Mouse (Mus musculus) adrenal gland, postnatal 25 days (tissue): ENCODE data around the gene Snx33. TPM values are rescaled to one million over a fixed set of nuclear protein-coding genes. Genes with fewer than 3 reads are reported as not detected.
A peak's percentile ranks its signal among the peaks of the same experiment; 100 is the strongest.
"Not testable (repeated sequence)": the region's sequence is repeated elsewhere in the genome, so short reads cannot be mapped to it uniquely, and the experiment has no call there.

Source experiments
- DNase-seq: peaks from one replicate; pipeline ENCODE4 v3.0.0; 2021; ENCODE audit warnings: mixed read lengths
- long read RNA-seq: library from polyadenylated mRNA; stranded (forward); transcript quantifications from one replicate; pipeline ENCODE4 v2.0.0, GENCODE M21; 2021
- total RNA-seq: library from RNA; stranded (reverse); gene quantifications from 2 replicates; pipeline ENCODE4 v1.2.3, GENCODE M21; 2021

The Snx33 gene
- total RNA-seq, result 28.6 and 35.1 TPM in 2 replicates
- long read RNA-seq, full-length matches to known transcripts, result 9 of 12 reads
- long read RNA-seq, partial matches to known transcripts, result 1 of 12 reads
- long read RNA-seq, other reads (novel, unspliced or antisense), result 2 of 12 reads

DNA sequence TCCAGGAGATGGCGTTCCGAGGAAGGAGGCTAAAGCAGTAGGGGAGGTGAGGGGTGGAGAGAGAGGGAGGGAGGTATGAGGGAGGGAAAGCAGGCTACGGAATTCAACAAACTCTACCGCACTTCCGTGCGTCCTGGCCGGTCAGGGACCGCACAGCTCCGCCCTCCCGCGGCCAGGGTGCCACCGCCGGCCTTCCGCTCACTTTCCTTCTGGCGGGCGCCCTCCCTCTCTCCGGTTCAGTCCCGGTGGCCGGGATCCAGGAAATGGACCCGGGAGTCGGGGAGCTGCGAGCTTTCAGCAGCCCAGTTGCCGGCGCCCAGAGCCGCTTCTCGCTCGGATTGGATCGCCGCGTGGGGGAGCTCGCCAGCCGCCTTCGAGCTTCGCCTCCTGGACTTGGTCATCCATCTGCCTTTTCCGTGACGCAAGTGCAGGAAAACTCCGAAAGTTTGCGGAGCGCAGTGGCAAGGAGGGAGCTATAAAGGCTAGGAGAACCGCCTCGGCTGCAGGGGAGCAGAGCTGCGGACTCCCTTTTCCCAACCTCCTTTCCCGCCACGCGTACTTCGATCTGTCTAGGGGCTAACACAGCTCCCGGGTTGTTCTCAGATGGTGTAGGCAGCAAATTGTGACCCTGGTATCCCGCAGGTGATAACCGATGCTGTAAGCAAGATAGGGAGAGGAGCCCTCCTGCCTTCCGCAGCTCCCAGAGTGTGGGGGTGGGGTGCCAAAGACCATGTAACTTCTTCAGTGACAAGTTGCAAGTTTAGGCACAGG, at the start of gene Snx33:
Snx33 (minus strand) TSS at position 331 of the 771 bp plus-strand sequence.
- DNase-seq, result peak; percentile 96

DNA sequence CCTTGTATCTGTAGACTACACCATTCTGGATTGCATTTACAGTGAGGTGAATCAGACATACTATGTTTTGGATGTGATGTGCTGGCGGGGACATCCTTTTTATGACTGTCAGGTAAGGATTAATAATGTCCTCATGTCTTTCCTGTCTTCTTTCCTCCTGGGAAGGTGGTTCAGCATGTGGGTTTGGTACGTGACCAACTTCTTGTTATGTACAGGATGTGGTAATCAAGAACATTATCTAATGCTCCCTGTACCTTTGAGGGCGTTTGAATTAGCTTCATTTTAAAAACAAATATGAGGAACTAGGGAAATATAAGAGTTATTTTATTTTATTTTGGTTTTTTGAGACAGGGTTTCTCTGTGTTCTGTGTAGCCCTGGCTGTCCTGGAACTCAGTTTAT, 47.0 kb upstream of the Snx33 start:
- no peak for DNase-seq

DNA sequence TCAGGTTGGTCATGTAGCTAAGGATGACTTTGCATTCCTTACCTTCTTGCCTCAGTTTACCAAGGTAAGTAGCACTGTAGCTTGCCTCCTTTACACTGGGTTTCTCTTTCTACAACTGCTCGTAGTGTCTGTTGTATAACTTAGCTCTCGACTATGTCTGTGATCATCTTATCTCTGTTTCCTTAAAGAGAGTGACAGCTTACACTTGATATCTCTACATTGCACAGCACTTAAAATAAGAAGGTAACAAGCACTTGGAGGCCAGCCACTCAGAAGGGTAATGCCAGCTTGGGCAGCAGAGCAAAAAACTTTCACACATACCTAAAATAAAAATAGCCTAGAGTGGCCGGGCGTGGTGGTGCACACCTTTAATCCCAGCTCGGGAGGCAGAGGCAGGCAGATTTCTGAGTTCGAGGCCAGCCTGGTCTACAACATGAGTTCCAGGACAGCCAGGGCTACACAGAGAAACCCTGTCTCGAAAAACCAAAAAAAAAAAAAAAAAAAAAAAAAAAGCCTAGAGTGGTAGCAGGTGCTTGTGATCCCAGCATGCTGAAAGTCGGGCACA, 45.9 kb upstream of the Snx33 start:
- DNase-seq, result no peak

DNA sequence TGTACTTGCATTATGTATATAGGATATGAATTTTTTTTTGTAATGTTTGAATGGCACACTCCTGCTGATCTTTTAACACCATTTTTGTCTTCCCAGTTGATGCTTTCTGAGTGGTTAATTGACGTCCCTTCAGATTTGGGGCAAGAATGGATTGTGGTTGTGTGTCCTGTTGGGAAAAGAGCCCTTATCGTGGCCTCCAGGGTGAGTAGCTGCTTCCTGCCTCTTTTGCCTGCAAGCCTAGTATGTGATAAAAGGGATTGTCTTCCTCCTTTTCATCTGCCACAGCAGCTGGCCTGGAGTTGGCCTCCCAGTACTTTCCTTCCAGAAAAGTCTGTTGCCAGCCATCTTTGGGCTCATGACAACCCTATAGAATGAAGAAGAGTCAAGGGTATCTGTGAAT, 42.0 kb upstream of the Snx33 start:
- DNase-seq, result no peak

DNA sequence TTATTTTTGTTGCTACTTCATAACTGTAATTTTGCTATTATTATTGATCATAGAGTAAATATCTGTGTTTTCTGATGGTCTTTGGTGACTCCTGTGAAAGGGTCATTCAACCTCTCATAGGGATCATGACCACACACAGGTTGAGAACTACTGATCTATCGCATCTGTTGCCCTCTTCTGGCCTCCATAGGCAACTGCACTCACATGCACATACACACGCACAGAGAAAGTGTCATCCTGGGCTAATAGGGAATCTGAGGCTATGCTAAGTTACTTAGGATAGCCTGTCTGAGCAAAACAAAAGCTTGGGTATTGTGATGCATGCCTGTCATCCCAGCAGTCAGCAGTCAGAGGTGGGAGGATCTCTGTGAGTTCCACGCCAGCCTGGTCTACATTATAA, 33.4 kb upstream of the Snx33 start:
- DNase-seq, result no peak

DNA sequence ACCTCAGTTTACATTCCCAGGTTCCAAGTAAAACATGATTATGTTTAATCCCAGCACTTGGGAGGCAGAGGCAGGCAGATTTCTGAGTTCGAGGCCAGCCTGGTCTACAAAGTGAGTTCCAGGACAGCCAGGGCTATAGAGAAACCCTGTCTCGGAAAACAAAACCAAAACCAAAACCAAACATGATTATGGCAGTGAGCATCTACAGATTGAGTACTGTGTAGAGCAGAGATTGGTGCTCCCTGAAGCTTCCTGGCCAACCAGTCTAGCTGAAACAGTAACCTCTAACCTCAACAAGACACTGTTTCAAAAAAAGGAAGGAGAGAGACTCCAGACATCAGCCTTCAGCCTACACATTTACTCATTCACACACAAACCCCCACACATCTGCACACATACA, 30.5 kb upstream of the Snx33 start:
- no peak for DNase-seq

DNA sequence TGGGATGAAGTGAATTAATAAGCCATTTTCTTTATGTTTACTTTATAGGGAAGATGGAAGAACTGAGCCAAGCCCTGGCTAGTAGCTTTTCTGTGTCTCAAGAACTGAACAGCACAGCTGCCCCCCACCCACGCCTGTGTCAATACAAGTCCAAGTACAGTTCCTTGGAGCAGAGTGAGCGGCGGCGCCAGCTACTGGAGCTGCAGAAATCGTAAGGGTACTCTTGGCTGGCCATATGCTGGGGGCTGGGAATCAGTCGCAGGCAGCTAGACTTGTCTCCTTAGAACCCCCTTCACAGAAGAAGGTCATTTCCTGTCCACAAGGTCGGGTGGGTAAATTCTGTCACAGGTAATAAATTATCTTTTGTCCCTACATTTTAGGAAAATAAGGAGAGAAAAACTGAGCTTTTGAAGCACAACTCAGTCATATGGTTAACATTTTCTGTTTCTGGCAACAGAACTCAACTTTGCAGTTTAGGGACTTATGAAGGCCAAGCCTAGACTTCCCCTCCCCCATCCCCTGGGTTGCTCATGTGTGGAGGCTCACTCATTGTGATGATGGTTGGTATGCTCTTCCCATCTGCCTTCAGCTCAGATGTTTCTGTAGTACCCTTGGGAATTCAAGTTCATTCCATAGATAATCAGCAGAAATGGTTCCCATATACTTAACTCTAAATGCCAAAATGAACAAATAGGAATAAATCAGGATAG, 28.9 kb upstream of the Snx33 start:
- DNase-seq, result peak; percentile 11

DNA sequence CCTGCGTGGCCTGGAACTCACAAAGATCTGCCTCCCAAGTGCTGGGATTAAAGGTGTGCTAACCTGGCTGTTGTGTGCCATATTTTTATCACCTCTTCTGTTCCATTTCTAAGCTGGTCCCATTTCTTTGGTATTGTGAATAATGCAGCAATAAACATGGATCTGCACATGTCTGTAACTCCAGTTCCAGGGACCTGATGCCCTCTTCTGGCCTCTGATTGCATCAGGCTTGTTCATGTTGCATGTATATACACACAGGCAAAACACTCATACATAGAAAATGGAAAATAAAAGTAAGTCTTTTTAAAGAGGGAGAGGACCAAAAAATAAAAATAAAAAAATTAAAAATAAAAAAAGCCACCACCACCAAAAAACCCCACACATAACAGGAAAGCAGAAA, 25.4 kb upstream of the Snx33 start:
- DNase-seq, result no peak

DNA sequence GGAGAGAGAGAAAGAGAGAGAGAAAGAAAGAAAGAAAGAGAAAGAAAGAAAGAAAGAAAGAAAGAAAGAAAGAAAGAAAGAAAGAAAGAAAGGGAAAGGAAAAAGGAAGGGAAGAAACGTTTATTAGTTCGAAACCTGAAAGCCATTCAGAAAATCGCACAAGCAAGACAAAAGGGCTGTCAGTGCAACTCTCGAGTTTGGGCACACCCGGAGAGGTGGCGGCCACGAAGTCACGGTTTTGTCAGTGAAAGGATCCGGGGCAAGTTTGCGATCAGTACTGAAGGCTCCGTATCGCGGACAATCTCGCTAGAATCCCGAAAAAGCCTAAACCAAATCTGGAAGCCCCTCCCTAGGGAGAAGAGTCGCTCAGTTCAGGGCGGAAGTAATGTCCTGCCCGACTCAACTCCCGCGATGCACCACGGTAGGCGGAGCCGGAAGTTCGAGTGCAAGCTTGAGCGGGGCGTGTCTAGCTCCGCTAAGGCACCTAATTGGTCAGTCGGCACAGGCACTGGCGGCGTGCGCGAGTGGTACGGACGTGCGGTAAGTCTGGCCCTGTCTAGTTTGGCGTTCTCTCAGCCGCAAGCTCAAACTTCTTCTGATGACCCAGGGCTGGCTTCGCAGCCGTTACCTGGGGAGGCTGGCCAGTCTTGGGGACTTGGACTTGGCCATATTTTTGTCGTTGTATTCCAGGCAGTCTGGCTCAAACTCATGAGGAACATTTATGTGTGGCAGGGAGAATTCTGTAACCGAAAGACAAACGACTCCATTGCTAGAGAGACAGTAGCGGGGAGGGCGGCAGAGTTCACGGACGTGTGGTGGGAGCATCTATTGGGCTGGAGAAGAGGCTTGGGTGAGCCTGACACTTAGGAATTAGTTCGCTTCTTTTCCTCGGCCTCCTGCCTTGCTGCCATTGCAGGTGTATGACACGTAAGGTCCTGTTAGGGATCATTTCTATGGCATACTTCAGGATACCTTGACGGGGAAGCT, 22.5 kb upstream of the Snx33 start, which contains the start of gene Snupn:
Snupn (plus strand) TSS at position 465 of the 987 bp plus-strand sequence.
- peak; percentile 96 for DNase-seq

DNA sequence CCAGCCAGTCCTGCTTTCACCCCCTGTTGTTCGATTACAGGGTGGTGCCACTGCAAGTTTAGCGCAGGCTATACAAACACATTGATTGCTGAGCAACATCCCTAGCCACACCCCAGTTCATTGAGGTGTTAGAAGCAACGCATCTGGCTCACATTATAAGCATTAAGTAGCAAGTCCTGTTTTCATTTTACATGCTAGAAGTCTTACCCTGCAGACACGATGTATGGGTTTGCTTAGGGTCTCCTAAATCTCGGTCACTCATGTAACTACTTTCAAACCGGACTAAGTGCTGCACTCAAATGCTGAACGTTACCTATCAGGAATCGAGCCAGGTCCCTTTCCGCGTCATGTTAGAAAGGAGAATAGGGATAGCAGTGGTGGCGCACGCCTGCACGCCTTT, 21.6 kb upstream of the Snx33 start:
- no peak for DNase-seq

DNA sequence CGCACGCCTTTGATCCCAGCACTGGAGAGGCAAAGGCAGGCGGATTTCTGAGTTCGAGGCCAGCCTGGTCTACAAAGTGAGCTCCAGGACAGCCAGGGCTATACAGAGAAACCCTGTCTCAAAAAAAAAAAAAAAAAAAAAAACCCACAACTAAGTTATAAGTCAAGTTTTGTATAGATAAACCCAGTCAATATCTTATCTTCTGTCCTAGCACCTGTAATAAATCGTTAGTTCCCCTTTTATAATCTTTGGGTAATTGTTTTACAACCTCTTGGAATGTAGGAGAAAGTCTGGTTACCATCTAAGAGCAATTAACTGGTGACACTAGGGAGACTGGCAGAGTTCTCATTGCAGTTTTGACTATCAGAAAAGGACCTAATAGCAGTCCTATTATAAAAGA, 20.5 kb upstream of the Snx33 start:
- DNase-seq, result not testable (repeated sequence)

DNA sequence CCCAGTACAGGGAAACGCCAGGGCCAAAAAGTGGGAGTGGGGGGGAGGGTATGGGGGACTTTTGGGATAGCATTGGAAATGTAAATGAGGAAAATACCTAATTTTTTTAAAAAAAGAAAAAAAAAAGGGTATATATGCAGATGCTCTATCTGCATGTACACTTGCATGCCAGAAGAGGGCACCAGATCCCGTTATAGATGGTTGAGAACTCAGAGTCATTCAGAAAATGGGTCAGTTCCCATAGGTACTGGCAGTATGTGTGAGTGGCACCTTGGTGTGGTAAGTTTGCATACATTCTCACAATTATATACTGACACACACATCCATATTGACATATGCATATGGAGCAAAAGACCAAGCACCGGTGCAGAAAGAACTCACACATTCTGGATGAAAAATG, 19.3 kb upstream of the Snx33 start:
- peak; percentile 31 for DNase-seq

DNA sequence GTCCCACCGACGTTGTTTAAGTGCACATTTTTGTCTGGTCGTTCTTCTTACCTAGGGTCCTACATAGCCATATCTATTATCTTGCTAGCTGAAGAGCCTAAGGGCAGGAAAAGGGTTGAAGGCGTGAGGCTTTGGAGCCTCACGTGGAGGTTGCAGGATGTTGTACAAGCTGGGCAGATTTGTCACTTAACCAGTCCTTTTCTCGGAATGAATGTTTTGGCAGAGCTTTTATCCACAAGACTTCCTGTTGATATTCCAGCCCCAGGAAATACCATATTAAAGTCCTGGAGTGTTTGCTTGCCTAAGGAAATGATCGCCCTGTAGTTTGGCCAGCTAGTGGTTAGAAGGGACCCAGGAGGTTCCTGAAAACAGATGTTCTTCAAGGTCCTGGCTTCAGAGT, 10.2 kb upstream of the Snx33 start:
- no peak for DNase-seq

DNA sequence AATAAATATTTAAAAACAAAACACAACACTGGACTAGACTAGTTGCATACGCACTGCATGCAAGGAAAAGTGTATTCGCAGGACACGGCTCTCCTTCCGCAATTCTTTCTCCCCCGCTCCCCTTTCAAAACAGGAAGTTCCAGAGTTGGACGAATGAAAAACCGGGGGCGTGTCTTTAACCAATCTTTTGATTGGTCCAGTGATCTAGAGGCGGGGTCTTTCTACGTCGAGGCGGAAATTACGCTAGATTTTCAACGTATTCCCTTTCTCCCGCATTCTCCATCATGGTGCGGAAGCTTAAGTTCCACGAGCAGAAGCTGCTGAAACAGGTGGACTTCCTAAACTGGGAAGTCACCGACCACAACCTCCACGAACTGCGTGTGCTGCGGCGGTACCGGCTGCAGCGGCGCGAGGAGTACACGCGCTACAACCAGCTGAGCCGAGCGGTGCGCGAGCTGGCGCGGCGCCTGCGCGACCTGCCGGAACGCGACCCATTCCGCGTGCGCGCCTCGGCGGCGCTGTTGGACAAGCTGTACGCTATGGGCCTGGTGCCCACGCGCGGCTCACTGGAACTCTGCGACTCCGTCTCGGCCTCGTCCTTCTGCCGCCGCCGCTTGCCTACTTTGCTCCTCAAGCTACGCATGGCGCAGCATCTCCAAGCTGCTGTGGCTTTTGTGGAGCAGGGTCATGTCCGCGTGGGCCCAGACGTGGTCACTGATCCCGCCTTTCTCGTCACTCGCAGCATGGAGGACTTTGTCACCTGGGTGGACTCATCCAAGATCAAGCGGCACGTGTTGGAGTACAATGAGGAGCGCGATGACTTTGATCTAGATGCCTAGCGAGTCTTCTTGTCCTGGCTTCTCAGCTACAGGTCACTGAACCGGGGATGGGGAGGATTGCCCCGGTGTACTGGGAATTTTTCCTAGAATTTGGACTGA, 9.3 kb upstream of the Snx33 start, which contains the start of gene Imp3:
Imp3 (plus strand) TSS at position 253 of the 938 bp plus-strand sequence.
- DNase-seq, result peak; percentile 79

DNA sequence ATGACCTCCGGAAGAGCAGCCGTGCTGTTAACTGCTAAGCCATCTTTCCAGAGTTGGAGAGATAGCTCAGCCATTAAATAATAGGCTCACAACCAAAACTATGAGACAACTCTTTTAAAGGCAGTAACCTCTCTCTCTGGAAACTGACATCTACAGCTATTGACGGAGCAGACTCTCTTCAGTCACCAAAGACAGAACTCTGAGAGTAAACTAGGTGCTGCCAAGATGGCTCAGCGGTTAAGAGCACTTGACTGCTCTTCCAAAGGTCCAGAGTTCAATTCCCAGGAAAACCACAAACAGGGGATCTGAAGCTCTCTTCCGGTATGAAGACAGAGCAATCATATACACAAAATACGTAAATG, 8.7 kb upstream of the Snx33 start:
- no peak for DNase-seq

DNA sequence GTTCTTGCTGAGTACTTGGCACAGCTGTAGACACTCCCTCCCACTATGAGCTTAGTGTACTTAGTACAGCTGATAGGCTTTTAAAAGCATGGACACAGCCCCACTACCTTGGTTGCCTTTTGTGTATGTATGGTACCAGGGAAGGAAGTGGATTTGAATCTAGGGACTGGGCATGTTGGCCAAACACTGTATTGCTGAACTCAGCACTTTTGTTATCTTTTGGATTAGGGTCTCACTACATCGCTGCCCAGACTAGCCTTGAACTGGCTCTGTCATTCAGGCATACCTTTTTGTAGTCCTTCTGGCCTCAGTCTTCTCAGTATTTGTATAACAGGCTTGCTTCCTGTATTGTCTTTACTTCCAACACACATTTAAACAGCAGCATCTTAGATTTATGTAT, 2.4 kb upstream of the Snx33 start:
- no peak for DNase-seq

DNA sequence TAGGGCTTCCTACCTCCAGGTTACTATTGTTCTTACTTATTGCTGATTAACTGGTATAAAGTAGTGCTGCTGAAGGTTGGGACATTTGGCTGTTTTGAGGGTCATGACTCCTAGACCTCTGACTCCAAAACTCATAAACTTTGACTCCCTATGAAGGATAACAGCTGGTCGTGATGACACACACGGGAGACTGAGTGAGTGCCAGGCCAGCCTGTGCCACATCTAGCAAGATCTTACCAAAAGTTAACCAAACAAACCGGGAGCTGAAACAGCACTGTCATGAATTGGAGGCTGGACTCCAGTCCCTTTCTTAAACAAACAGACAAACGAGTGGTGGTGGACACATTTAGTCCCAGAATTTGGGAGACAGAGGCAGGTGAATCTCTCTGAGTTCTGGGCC, 1.3 kb upstream of the Snx33 start:
- DNase-seq, result no peak

DNA sequence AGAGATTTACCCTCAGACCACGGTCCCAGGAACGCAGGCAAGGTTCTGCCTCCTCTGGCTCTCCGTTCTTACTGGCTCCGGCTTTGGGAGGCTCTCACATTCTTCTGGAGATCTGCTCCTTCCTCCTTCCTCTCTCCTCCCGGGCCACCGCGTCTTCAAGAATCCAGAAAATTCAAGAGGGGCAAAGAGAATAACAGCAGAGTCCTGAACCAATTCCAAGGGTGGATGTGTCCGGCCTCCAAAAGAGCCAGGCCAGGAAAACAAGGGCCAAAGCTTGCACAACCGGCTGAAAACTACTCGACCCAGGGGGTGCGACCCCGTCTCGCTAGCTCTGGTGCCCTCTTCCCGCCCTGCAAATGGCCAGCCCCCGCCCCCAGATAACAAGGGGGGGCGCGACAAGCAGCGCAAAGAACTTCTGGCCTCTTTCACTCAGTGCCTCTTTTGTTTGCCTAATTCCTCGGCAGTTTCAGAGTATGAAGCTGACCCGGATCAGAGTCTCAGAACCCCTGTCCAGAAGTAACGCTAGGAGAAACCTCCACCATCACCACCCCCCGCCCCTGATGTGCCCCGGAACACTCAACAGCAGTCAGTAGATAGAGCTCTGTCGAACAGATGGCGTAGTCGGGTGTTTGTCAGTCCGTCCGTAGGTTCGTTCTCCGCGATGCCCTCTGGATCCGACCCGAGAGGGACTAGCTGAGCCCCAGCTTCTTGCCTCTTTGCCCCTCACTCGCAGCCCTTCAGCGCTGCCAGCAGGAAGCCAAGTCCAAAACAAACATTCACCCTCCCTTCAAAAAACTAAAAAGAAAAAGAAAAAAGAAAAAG, 769 bp downstream of the Snx33 start:
- DNase-seq, result peak; percentile 27

DNA sequence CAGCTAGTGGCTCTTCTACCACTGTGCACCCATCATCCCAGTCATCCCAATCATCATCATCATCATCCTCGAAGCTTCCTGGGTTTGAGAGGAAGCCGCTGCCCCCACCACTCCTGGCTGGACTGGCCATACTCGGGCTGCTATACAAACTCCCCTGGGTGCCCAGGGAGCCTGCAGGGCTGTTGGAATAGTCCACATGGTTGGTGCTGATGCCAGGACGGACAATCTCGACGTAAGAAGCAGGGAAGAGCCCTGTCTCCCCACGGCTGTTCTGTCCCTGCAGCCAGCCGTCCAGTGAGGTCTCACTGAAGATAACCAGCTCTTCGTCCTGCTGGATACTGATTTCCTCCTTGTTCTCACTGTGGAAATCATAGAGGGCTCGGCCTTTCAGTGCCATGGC, 1.8 kb downstream of the Snx33 start:
- no peak for DNase-seq

DNA sequence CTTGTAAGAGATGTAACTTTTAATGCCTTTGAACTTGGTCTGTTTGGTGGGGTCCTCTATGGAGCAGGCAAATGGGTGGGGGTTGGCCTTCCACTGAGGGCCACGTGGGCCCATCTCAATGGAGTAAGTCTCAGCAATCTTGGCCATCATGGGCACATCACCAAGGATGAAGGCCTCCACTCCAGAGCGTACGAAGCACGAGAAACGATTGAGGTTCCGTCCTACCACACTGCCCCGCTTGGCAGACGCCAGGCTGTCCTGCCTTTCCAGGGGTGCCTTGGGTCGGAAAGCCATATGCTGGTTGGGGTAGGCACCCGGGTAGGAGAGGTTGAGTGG, 2.2 kb downstream of the Snx33 start:
- DNase-seq, result no peak
